Mouse (Mus musculus) lung, adult 2 months (tissue): ENCODE results near the gene Erbb2.

ENCODE experiments used
- CTCF ChIP-seq: fragments of 200-500 bp; IDR thresholded peaks from 2 replicates; pipeline ENCODE4 v1.5.1; 2011; ENCODE audit warnings: mild to moderate bottlenecking, low read length, control low read depth; ENCODE audit not compliant: insufficient read depth
- POLR2A ChIP-seq: fragments of 200-500 bp; IDR thresholded peaks from 2 replicates; pipeline ENCODE4 v1.6.1; 2011; ENCODE audit warnings: low read depth, mild to moderate bottlenecking, control low read depth, low read length, borderline replicate concordance; ENCODE audit errors: extremely low read depth

DNA sequence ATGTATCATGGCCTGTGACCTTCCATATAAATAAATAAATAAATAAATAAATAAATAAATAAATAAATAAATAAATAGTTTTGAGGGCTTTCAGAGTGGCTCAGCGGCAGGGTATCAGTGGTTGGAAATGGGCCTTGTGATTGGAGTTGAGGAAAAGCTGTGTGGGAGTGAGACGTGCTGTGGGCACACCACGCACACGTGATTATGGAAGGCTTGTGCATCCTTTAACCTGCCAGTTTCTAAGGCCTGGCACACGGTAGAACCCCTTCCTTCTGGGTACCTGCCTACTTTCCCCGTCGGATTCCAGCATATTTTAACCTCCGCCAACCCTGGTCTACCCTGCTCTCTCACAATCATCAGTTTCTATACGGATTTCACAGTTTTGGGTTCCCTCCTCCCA, 44.7 kb downstream of the Erbb2 start:
- no peak for TF ChIP-seq POLR2A
- TF ChIP-seq CTCF: no peak
